In genomic region chr16:70869205-70869604, GRCm38 (mm10) we compare ENCODE assay signal across 25 mouse cellular contexts.
DNase-seq lines count a peak whose midpoint lies in the region; ATAC-seq and TF ChIP-seq lines count a peak whose summit lies in the region.
"Had no signal": no experiment of that assay in that cellular context is flagged by ENCODE, and none has a peak within 500 bp of the region (broad histone marks: within the 10 kb centered on the region; RNA-seq: fewer than 3 reads in every experiment).

No protein-coding gene starts in this region.

- no peak for TF ChIP-seq POLR2A in brain, embryonic 14.5 days (IDR thresholded peaks at IDR 0.05; ENCODE audit: borderline replicate concordance, extremely low read depth, insufficient read depth, insufficient read length, poor library complexity, severe bottlenecking)

- peak; percentile 49; the same call in 1 of the 2 replicates for ATAC-seq in hindbrain, embryonic 13.5 days (ENCODE audit: low FRiP score)
- ATAC-seq in midbrain, embryonic 13.5 days, result peak; percentile 70
- no peak for ATAC-seq in granulocyte monocyte progenitor cell, adult 5-6 weeks (replicated peaks; ENCODE audit: poor library complexity, severe bottlenecking)
- ATAC-seq: intestine, embryonic 16.5 days had no signal

- no peak overlapping the region for H3K4me3 ChIP-seq in hindbrain, embryonic 13.5 days
- no peak overlapping the region for H3K4me3 ChIP-seq in hindbrain, embryonic 10.5 days
- no peak overlapping the region for H3K4me3 ChIP-seq in midbrain, embryonic 13.5 days (replicated peaks)
- H3K4me3 ChIP-seq in midbrain, embryonic 10.5 days, result no peak overlapping the region
- H3K4me3 ChIP-seq: embryonic facial prominence, embryonic 10.5 days; embryonic facial prominence, embryonic 15.5 days; heart, embryonic 13.5 days; liver, embryonic 15.5 days had no signal

- no peaks in the 10 kb centered on the region for H3K27me3 ChIP-seq in hindbrain, embryonic 13.5 days
- no peaks in the 10 kb centered on the region for H3K27me3 ChIP-seq in hindbrain, embryonic 10.5 days (ENCODE audit: insufficient read depth, poor library complexity, severe bottlenecking)
- no peaks in the 10 kb centered on the region for H3K27me3 ChIP-seq in midbrain, embryonic 13.5 days
- H3K27me3 ChIP-seq in midbrain, embryonic 10.5 days (ENCODE audit: low read depth, poor library complexity, severe bottlenecking), result no peaks in the 10 kb centered on the region
- H3K27me3 ChIP-seq: embryonic facial prominence, embryonic 15.5 days; heart, embryonic 13.5 days; liver, embryonic 15.5 days had no signal

- H3K36me3 ChIP-seq in hindbrain, embryonic 13.5 days, result no peaks in the 10 kb centered on the region
- no peaks in the 10 kb centered on the region for H3K36me3 ChIP-seq in hindbrain, embryonic 10.5 days
- no peaks in the 10 kb centered on the region for H3K36me3 ChIP-seq in midbrain, embryonic 13.5 days
- no peaks in the 10 kb centered on the region for H3K36me3 ChIP-seq in midbrain, embryonic 10.5 days
- H3K36me3 ChIP-seq: embryonic facial prominence, embryonic 10.5 days; embryonic facial prominence, embryonic 15.5 days; heart, embryonic 13.5 days; liver, embryonic 15.5 days had no signal

- H3K4me1 ChIP-seq in hindbrain, embryonic 13.5 days (replicated peaks), result no peaks in the 10 kb centered on the region; the same call in 1 of the 2 replicates
- H3K4me1 ChIP-seq in hindbrain, embryonic 10.5 days (replicated peaks), result no peaks in the 10 kb centered on the region
- H3K4me1 ChIP-seq in midbrain, embryonic 13.5 days (replicated peaks), result no peaks in the 10 kb centered on the region
- H3K4me1 ChIP-seq in midbrain, embryonic 10.5 days, result no peaks in the 10 kb centered on the region
- H3K4me1 ChIP-seq: embryonic facial prominence, embryonic 10.5 days; embryonic facial prominence, embryonic 15.5 days; liver, embryonic 15.5 days had no signal

- WGBS in hindbrain, embryonic 13.5 days, result 53% methylated on average over 4 of the region's 4 CpGs
- 78% methylated on average over 4 of the region's 4 CpGs for WGBS in hindbrain, embryonic 10.5 days
- WGBS in midbrain, embryonic 13.5 days, result 62% methylated on average over 4 of the region's 4 CpGs
- WGBS in midbrain, embryonic 10.5 days, result 87% methylated on average over 4 of the region's 4 CpGs

- TF ChIP-seq CTCF in brain, embryonic 14.5 days (IDR thresholded peaks at IDR 0.05; ENCODE audit: borderline replicate concordance, extremely low read depth, insufficient read depth, insufficient read length), result no peak

- no peak overlapping the region for H3K4me2 ChIP-seq in hindbrain, embryonic 13.5 days
- no peak overlapping the region for H3K4me2 ChIP-seq in midbrain, embryonic 13.5 days (replicated peaks)
- H3K4me2 ChIP-seq: embryonic facial prominence, embryonic 15.5 days; heart, embryonic 13.5 days; liver, embryonic 15.5 days; lung, embryonic 14.5 days had no signal

- no peak overlapping the region for H3K9ac ChIP-seq in hindbrain, embryonic 13.5 days
- no peak overlapping the region for H3K9ac ChIP-seq in midbrain, embryonic 13.5 days (replicated peaks)
- H3K9ac ChIP-seq: embryonic facial prominence, embryonic 15.5 days; heart, embryonic 13.5 days; liver, embryonic 15.5 days; lung, embryonic 14.5 days had no signal

- no peaks in the 10 kb centered on the region for H3K9me3 ChIP-seq in hindbrain, embryonic 13.5 days
- no peaks in the 10 kb centered on the region for H3K9me3 ChIP-seq in hindbrain, embryonic 10.5 days
- H3K9me3 ChIP-seq in midbrain, embryonic 13.5 days, result no peaks in the 10 kb centered on the region
- no peaks in the 10 kb centered on the region for H3K9me3 ChIP-seq in midbrain, embryonic 10.5 days (replicated peaks)
- H3K9me3 ChIP-seq: embryonic facial prominence, embryonic 10.5 days; embryonic facial prominence, embryonic 15.5 days; heart, embryonic 13.5 days; liver, embryonic 15.5 days had no signal

- DNase-seq in hindbrain, embryonic 10.5 days (ENCODE audit: low spot score), result no peak
- DNase-seq in midbrain, embryonic 10.5 days (ENCODE audit: low spot score), result no peak
- DNase-seq in brain, adult 2 months (ENCODE audit: low read depth, low spot score), result peak; percentile 25
- peak; percentile 59 for DNase-seq in brain, embryonic 14.5 days (ENCODE audit: low read depth)
- DNase-seq: adrenal gland, adult 2 months; adrenal gland, postnatal 36 days; B cell, adult 2 months; cerebellum, adult 8-10 months; cerebellum, postnatal 25 days; heart, postnatal 10 days; kidney, adult 9 months; kidney, postnatal 14 days; layer of hippocampus, adult 9-11 months; lung, embryonic 14.5 days; lung, postnatal 14 days; right cerebral cortex, postnatal 14 days; thymus, postnatal 4 days had no signal

- H3K27ac ChIP-seq in hindbrain, embryonic 13.5 days, result no peak overlapping the region
- no peak overlapping the region for H3K27ac ChIP-seq in hindbrain, embryonic 10.5 days
- no peak overlapping the region for H3K27ac ChIP-seq in midbrain, embryonic 13.5 days
- H3K27ac ChIP-seq in midbrain, embryonic 10.5 days (replicated peaks), result no peak overlapping the region
- H3K27ac ChIP-seq: embryonic facial prominence, embryonic 10.5 days; embryonic facial prominence, embryonic 15.5 days; heart, embryonic 13.5 days; liver, embryonic 15.5 days had no signal

Comparison
In these comparisons a context has a peak if more than half of its experiments do, and no peak if none do; other contexts are left out.
1. DNase-seq: peak in brain, adult 2 months (single experiment) and brain, embryonic 14.5 days (single experiment); none in hindbrain, embryonic 10.5 days (single experiment) and midbrain, embryonic 10.5 days (single experiment).